Mouse (Mus musculus) stomach, embryonic 15.5 days (tissue): ENCODE results near the gene Shld2. TPM values are rescaled to one million over a fixed set of nuclear protein-coding genes. Genes with fewer than 3 reads are reported as not detected.
A peak's percentile ranks its signal among the peaks of the same experiment; 100 is the strongest.

Source experiments
- ATAC-seq: fragments of 200-750 bp; cut with Nextera tagmentation; 2 replicates; pipeline ENCODE4 v1.8.0; 2017; ENCODE audit warnings: low read depth, moderate number of reproducible peaks, moderate TSS enrichment; ENCODE audit not compliant: insufficient read depth, low FRiP score
- H3K27ac ChIP-seq: fragments of 300-500 bp; sonication (generic); 2 replicates; pipeline ENCODE4 v1.5.1; 2015; ENCODE audit warnings: mild to moderate bottlenecking, inconsistent platforms
- H3K27me3 ChIP-seq: fragments of 300-500 bp; sonication (generic); replicated peaks from 2 replicates; pipeline ENCODE4 v1.6.1; 2015; ENCODE audit warnings: inconsistent platforms
- H3K36me3 ChIP-seq: fragments of 300-500 bp; sonication (generic); 2 replicates; pipeline ENCODE4 v1.6.1; 2015; ENCODE audit warnings: inconsistent platforms
- H3K4me1 ChIP-seq: fragments of 300-500 bp; sonication (generic); 2 replicates; pipeline ENCODE4 v1.6.1; 2015; ENCODE audit warnings: inconsistent platforms
- H3K4me2 ChIP-seq: fragments of 300-500 bp; sonication (generic); 2 replicates; pipeline ENCODE4 v1.6.1; 2015; ENCODE audit warnings: mild to moderate bottlenecking, inconsistent platforms
- H3K4me3 ChIP-seq: fragments of 300-500 bp; sonication (generic); replicated peaks from 2 replicates; pipeline ENCODE4 v1.5.1; 2015; ENCODE audit warnings: inconsistent platforms
- H3K9ac ChIP-seq: fragments of 300-500 bp; sonication (generic); 2 replicates; pipeline ENCODE4 v1.6.1; 2015; ENCODE audit warnings: inconsistent platforms
- H3K9me3 ChIP-seq: fragments of 300-500 bp; sonication (generic); 2 replicates; pipeline ENCODE4 v1.6.1; 2016; ENCODE audit warnings: inconsistent platforms
- WGBS: fragments of 180-500 bp; shearing (Covaris S2); methylation state at CpG from one replicate; pipeline ENCODE4 v1.1.7; 2015; 5-methylcytosine and 5-hydroxymethylcytosine counted together
- polyA plus RNA-seq: library from polyadenylated mRNA; unstranded; fragments of >200 nt; fragmentation: Nextera tagmentation; extraction: Ambion mirVana; gene quantifications from 2 replicates; pipeline ENCODE4 v1.2.1, GENCODE M21; 2015

Shld2 gene
- polyA plus RNA-seq, result 7.7 and 9.6 TPM in 2 replicates

GRCm38 (mm10) chr14:34310234-34310965 is at the start of gene Shld2, which contains the start of gene Glud1:
Shld2 (minus strand) TSS chr14:34310493.
Glud1 (plus strand) TSS chr14:34310727.
- peak within 1 kb of the TSS; percentile 77 for H3K4me3 ChIP-seq
- under 1% methylated on average over 85 of the region's 100 CpGs for WGBS
- ATAC-seq, result peak; percentile 96

GRCm38 (mm10) chr14:34359676-34360244 is 49.5 kb upstream of the Shld2 start:
- no peaks in the 10 kb centered on the region for H3K27me3 ChIP-seq
- no peaks in the 10 kb centered on the region for H3K9me3 ChIP-seq
- H3K9ac ChIP-seq, result no peak overlapping the region
- H3K27ac ChIP-seq, result no peak overlapping the region
- H3K4me3 ChIP-seq, result no peak overlapping the region
- no peak for ATAC-seq
- no peak overlapping the region for H3K4me2 ChIP-seq
- peaks cover 15% of the 10 kb centered on the region; the same call in 1 of the 2 replicates for H3K4me1 ChIP-seq
- no peaks in the 10 kb centered on the region for H3K36me3 ChIP-seq
- WGBS, result 41% methylated on average over 5 of the region's 5 CpGs

More at GRCm38 (mm10) chr14:34310234-34310965, at the start of gene Shld2, which contains the start of gene Glud1:
- Histone ChIP-seq H3K9ac (peak within 1 kb of the TSS; percentile 99), H3K4me1 (peaks cover 13% of the 10 kb centered on the region; the same call in 1 of the 2 replicates), H3K36me3 (no peaks in the 10 kb centered on the region), H3K4me2 (peak within 1 kb of the TSS; percentile 69), H3K27ac (peak within 1 kb of the TSS; percentile 96), H3K9me3 (no peaks in the 10 kb centered on the region), H3K27me3 (no peaks in the 10 kb centered on the region)

- H3K4me2 ChIP-seq, result no peak overlapping the region
- H3K36me3 ChIP-seq, result no peaks in the 10 kb centered on the region
- H3K4me1 ChIP-seq, result peaks cover 8% of the 10 kb centered on the region; the same call in 1 of the 2 replicates
- no peaks in the 10 kb centered on the region for H3K27me3 ChIP-seq
- no peak overlapping the region for H3K27ac ChIP-seq
- WGBS, result 59% methylated on average over 7 of the region's 7 CpGs
- H3K9ac ChIP-seq, result no peak overlapping the region
- H3K4me3 ChIP-seq, result no peak overlapping the region
- ATAC-seq, result no peak
- no peaks in the 10 kb centered on the region for H3K9me3 ChIP-seq
Observed at GRCm38 (mm10) chr14:34357671-34358455, 47.6 kb upstream of the Shld2 start.

GRCm38 (mm10) chr14:34355301-34355700 is 45.0 kb upstream of the Shld2 start, which contains the start of gene Fam25c:
Fam25c (minus strand) TSS chr14:34355433.
- no peak within 1 kb of the TSS for H3K27ac ChIP-seq
- H3K4me2 ChIP-seq, result no peak within 1 kb of the TSS
- H3K27me3 ChIP-seq, result no peaks in the 10 kb centered on the region
- no peak for ATAC-seq
- no peaks in the 10 kb centered on the region for H3K36me3 ChIP-seq
- no peak within 1 kb of the TSS for H3K4me3 ChIP-seq
- H3K9me3 ChIP-seq, result no peaks in the 10 kb centered on the region
- peaks cover 12% of the 10 kb centered on the region; the same call in 1 of the 2 replicates for H3K4me1 ChIP-seq
- WGBS, result 69% methylated on average over 6 of the region's 6 CpGs
- no peak within 1 kb of the TSS for H3K9ac ChIP-seq

GRCm38 (mm10) chr14:34354456-34354855 is 44.2 kb upstream of the Shld2 start:
- peaks cover 12% of the 10 kb centered on the region; the same call in 1 of the 2 replicates for H3K4me1 ChIP-seq
- H3K27me3 ChIP-seq, result no peaks in the 10 kb centered on the region
- no peak for ATAC-seq
- H3K9me3 ChIP-seq, result no peaks in the 10 kb centered on the region
- no peak overlapping the region for H3K9ac ChIP-seq
- H3K36me3 ChIP-seq, result no peaks in the 10 kb centered on the region
- no peak overlapping the region for H3K4me3 ChIP-seq
- H3K27ac ChIP-seq, result no peak overlapping the region
- no peak overlapping the region for H3K4me2 ChIP-seq
- 82% methylated on average over 4 of the region's 4 CpGs for WGBS

GRCm38 (mm10) chr14:34353326-34353725 is 43.0 kb upstream of the Shld2 start:
- Histone ChIP-seq H3K27ac (no peak overlapping the region), H3K9me3 (no peaks in the 10 kb centered on the region), H3K36me3 (no peaks in the 10 kb centered on the region), H3K4me3 (no peak overlapping the region), H3K27me3 (no peaks in the 10 kb centered on the region), H3K4me1 (peaks cover 12% of the 10 kb centered on the region; the same call in 1 of the 2 replicates), H3K9ac (no peak overlapping the region), H3K4me2 (no peak overlapping the region)
- 91% methylated on average over 3 of the region's 3 CpGs for WGBS
- no peak for ATAC-seq

GRCm38 (mm10) chr14:34352523-34352922 is 42.2 kb upstream of the Shld2 start:
- H3K9ac ChIP-seq, result no peak overlapping the region
- peaks cover 12% of the 10 kb centered on the region; the same call in 1 of the 2 replicates for H3K4me1 ChIP-seq
- 63% methylated on average over 6 of the region's 6 CpGs for WGBS
- no peaks in the 10 kb centered on the region for H3K36me3 ChIP-seq
- H3K4me2 ChIP-seq, result no peak overlapping the region
- no peak for ATAC-seq
- no peaks in the 10 kb centered on the region for H3K27me3 ChIP-seq
- no peak overlapping the region for H3K4me3 ChIP-seq
- no peak overlapping the region for H3K27ac ChIP-seq
- H3K9me3 ChIP-seq, result no peaks in the 10 kb centered on the region

GRCm38 (mm10) chr14:34351660-34352059 is 41.4 kb upstream of the Shld2 start:
- Histone ChIP-seq H3K9ac (no peak overlapping the region), H3K9me3 (no peaks in the 10 kb centered on the region), H3K4me1 (peaks cover 12% of the 10 kb centered on the region; the same call in 1 of the 2 replicates), H3K4me3 (no peak overlapping the region), H3K4me2 (no peak overlapping the region), H3K27ac (no peak overlapping the region), H3K27me3 (no peaks in the 10 kb centered on the region), H3K36me3 (no peaks in the 10 kb centered on the region)
- WGBS, result 56% methylated on average over 3 of the region's 3 CpGs
- ATAC-seq, result no peak

- Histone ChIP-seq H3K4me2 (no peak overlapping the region), H3K9ac (no peak overlapping the region), H3K27me3 (no peaks in the 10 kb centered on the region), H3K9me3 (no peaks in the 10 kb centered on the region), H3K27ac (no peak overlapping the region), H3K4me3 (no peak overlapping the region), H3K4me1 (peaks cover 9% of the 10 kb centered on the region; the same call in 1 of the 2 replicates), H3K36me3 (no peaks in the 10 kb centered on the region)
- 58% methylated on average over 8 of the region's 8 CpGs for WGBS
- ATAC-seq, result peak; percentile 93
Observed at GRCm38 (mm10) chr14:34349007-34349406, 38.7 kb upstream of the Shld2 start.

GRCm38 (mm10) chr14:34348301-34348700 is 38.0 kb upstream of the Shld2 start:
- 66% methylated on average over 7 of the region's 7 CpGs for WGBS
- Histone ChIP-seq H3K4me1 (peaks cover 7% of the 10 kb centered on the region; the same call in 1 of the 2 replicates), H3K4me3 (no peak overlapping the region), H3K27me3 (no peaks in the 10 kb centered on the region), H3K36me3 (peaks cover under 1% of the 10 kb centered on the region), H3K9me3 (no peaks in the 10 kb centered on the region), H3K27ac (no peak overlapping the region), H3K9ac (no peak overlapping the region), H3K4me2 (no peak overlapping the region)
- ATAC-seq, result no peak

- H3K4me2 ChIP-seq, result no peak overlapping the region
- peaks cover 10% of the 10 kb centered on the region for H3K36me3 ChIP-seq
- no peaks in the 10 kb centered on the region for H3K4me1 ChIP-seq
- no peak for ATAC-seq
- H3K27me3 ChIP-seq, result no peaks in the 10 kb centered on the region
- H3K27ac ChIP-seq, result no peak overlapping the region
- WGBS, result 91% methylated on average over 5 of the region's 5 CpGs
- no peak overlapping the region for H3K4me3 ChIP-seq
- H3K9me3 ChIP-seq, result no peaks in the 10 kb centered on the region
- no peak overlapping the region for H3K9ac ChIP-seq
Observed at GRCm38 (mm10) chr14:34347084-34347483, 36.8 kb upstream of the Shld2 start.
